Mouse (Mus musculus): ENCODE data around the gene Dpp6. TPM values are rescaled to one million over a fixed set of nuclear protein-coding genes. Genes with fewer than 3 reads are reported as not detected.
"Not testable (repeated sequence)": the region's sequence is repeated elsewhere in the genome, so short reads cannot be mapped to it uniquely, and the experiment has no call there.

Dpp6 gene
- total RNA-seq, 2 experiments from 2014 or later: not detected

GRCm38 (mm10) chr5:27418856-27419255 is 601.9 kb downstream of the Dpp6 start:
- no peak for ATAC-seq (replicated peaks; ENCODE audit: low FRiP score, low TSS enrichment, poor library complexity, severe bottlenecking)

- ATAC-seq (replicated peaks; ENCODE audit: low FRiP score, low TSS enrichment, poor library complexity, severe bottlenecking): no peak
Observed at GRCm38 (mm10) chr5:27421090-27421635, 604.2 kb downstream of the Dpp6 start.

- no peak for ATAC-seq (replicated peaks; ENCODE audit: low FRiP score, low TSS enrichment, poor library complexity, severe bottlenecking)
Observed at GRCm38 (mm10) chr5:27423766-27424165, 606.8 kb downstream of the Dpp6 start.

GRCm38 (mm10) chr5:27424484-27425080 is 607.6 kb downstream of the Dpp6 start:
- ATAC-seq (replicated peaks; ENCODE audit: low FRiP score, low TSS enrichment, poor library complexity, severe bottlenecking): no peak

GRCm38 (mm10) chr5:27426200-27426599 is 609.2 kb downstream of the Dpp6 start:
- ATAC-seq (replicated peaks; ENCODE audit: low FRiP score, low TSS enrichment, poor library complexity, severe bottlenecking): no peak

- no peak for ATAC-seq (replicated peaks; ENCODE audit: low FRiP score, low TSS enrichment, poor library complexity, severe bottlenecking)
Observed at GRCm38 (mm10) chr5:27433584-27433983, 616.6 kb downstream of the Dpp6 start.

GRCm38 (mm10) chr5:27453201-27453845 is 636.3 kb downstream of the Dpp6 start:
- ATAC-seq (replicated peaks; ENCODE audit: low FRiP score, low TSS enrichment, poor library complexity, severe bottlenecking): no peak

- ATAC-seq (replicated peaks; ENCODE audit: low FRiP score, low TSS enrichment, poor library complexity, severe bottlenecking): no peak
Observed at GRCm38 (mm10) chr5:27454386-27454785, 637.4 kb downstream of the Dpp6 start.

- no peak for ATAC-seq (replicated peaks; ENCODE audit: low FRiP score, low TSS enrichment, poor library complexity, severe bottlenecking)
Observed at GRCm38 (mm10) chr5:27456981-27457380, 640.0 kb downstream of the Dpp6 start.

- no peak for ATAC-seq (replicated peaks; ENCODE audit: low FRiP score, low TSS enrichment, poor library complexity, severe bottlenecking)
Observed at GRCm38 (mm10) chr5:27457686-27458085, 640.7 kb downstream of the Dpp6 start.

- ATAC-seq (replicated peaks; ENCODE audit: low FRiP score, low TSS enrichment, poor library complexity, severe bottlenecking): no peak
Observed at GRCm38 (mm10) chr5:27474964-27475465, 658.0 kb downstream of the Dpp6 start.

GRCm38 (mm10) chr5:27481706-27482105 is 664.7 kb downstream of the Dpp6 start:
- ATAC-seq (replicated peaks; ENCODE audit: low FRiP score, low TSS enrichment, poor library complexity, severe bottlenecking): no peak

GRCm38 (mm10) chr5:27486138-27486537 is 669.1 kb downstream of the Dpp6 start:
- no peak for ATAC-seq (replicated peaks; ENCODE audit: low FRiP score, low TSS enrichment, poor library complexity, severe bottlenecking)

GRCm38 (mm10) chr5:27490942-27491341 is 673.9 kb downstream of the Dpp6 start:
- no peak for ATAC-seq (replicated peaks; ENCODE audit: low FRiP score, low TSS enrichment, poor library complexity, severe bottlenecking)

GRCm38 (mm10) chr5:27501338-27501737 is 684.3 kb downstream of the Dpp6 start, which contains the start of gene Speer4b:
Gene Speer4b (minus strand): TSS chr5:27501438.
- ATAC-seq (replicated peaks; ENCODE audit: low FRiP score, low TSS enrichment, poor library complexity, severe bottlenecking): not testable (repeated sequence)

GRCm38 (mm10) chr5:27518716-27519115 is 701.7 kb downstream of the Dpp6 start:
- ATAC-seq (replicated peaks; ENCODE audit: low FRiP score, low TSS enrichment, poor library complexity, severe bottlenecking): no peak

GRCm38 (mm10) chr5:27526906-27527305 is 709.9 kb downstream of the Dpp6 start:
- no peak for ATAC-seq (replicated peaks; ENCODE audit: low FRiP score, low TSS enrichment, poor library complexity, severe bottlenecking)

GRCm38 (mm10) chr5:27544816-27545270 is 727.8 kb downstream of the Dpp6 start:
- no peak for ATAC-seq (replicated peaks; ENCODE audit: low FRiP score, low TSS enrichment, poor library complexity, severe bottlenecking)

GRCm38 (mm10) chr5:27549291-27549690 is 732.3 kb downstream of the Dpp6 start:
- no peak for ATAC-seq (replicated peaks; ENCODE audit: low FRiP score, low TSS enrichment, poor library complexity, severe bottlenecking)

GRCm38 (mm10) chr5:27565700-27566099 is 748.7 kb downstream of the Dpp6 start:
- no peak for ATAC-seq (replicated peaks; ENCODE audit: low FRiP score, low TSS enrichment, poor library complexity, severe bottlenecking)
